Mouse (Mus musculus) midbrain, embryonic 14.5 days (tissue): ENCODE measurements around the gene Krtap31-1. TPM values are rescaled to one million over a fixed set of nuclear protein-coding genes. Genes with fewer than 3 reads are reported as not detected.
"Not testable (repeated sequence)": the region's sequence is repeated elsewhere in the genome, so short reads cannot be mapped to it uniquely, and the experiment has no call there.

ENCODE experiments used
- ATAC-seq: fragments of 200-750 bp; cut with Nextera tagmentation; 2 replicates; pipeline ENCODE4 v1.8.0; 2017; ENCODE audit warnings: moderate number of reproducible peaks, moderate library complexity; ENCODE audit not compliant: low FRiP score, low TSS enrichment
- DNase-seq: peaks from one replicate; pipeline ENCODE4 v3.0.0-alpha.2; 2015
- H3K27ac ChIP-seq: fragments of 300-500 bp; sonication (generic); replicated peaks from 2 replicates; pipeline ENCODE4 v1.5.1; 2014; ENCODE audit warnings: mild to moderate bottlenecking, low read depth, low read length, moderate library complexity
- H3K27me3 ChIP-seq: fragments of 300-500 bp; sonication (generic); 2 replicates; pipeline ENCODE4 v1.6.1; 2014; ENCODE audit warnings: low read length, control low read depth, mixed read lengths; ENCODE audit not compliant: control insufficient read depth, insufficient read depth
- H3K36me3 ChIP-seq: fragments of 300-500 bp; sonication (generic); 2 replicates; pipeline ENCODE4 v1.6.1; 2014; ENCODE audit warnings: low read length, control low read depth; ENCODE audit not compliant: control insufficient read depth, insufficient read depth
- H3K4me1 ChIP-seq: fragments of 300-500 bp; sonication (generic); 2 replicates; pipeline ENCODE4 v1.6.1; 2014; ENCODE audit warnings: mild to moderate bottlenecking, antibody characterized with exemption, low read length, control low read depth; ENCODE audit not compliant: control insufficient read depth, insufficient read depth
- H3K4me2 ChIP-seq: fragments of 300-500 bp; sonication (generic); 2 replicates; pipeline ENCODE4 v1.6.1; 2014; ENCODE audit warnings: mild to moderate bottlenecking, low read length, moderate library complexity
- H3K4me3 ChIP-seq: fragments of 300-500 bp; sonication (generic); replicated peaks from 2 replicates; pipeline ENCODE4 v1.5.1; 2014; ENCODE audit warnings: low read depth, low read length
- H3K9ac ChIP-seq: fragments of 300-500 bp; sonication (generic); replicated peaks from 2 replicates; pipeline ENCODE4 v1.6.1; 2014; ENCODE audit warnings: mild to moderate bottlenecking, low read length, moderate library complexity
- H3K9me3 ChIP-seq: fragments of 300-500 bp; sonication (generic); 2 replicates; pipeline ENCODE4 v1.6.1; 2016; ENCODE audit warnings: low read length, control low read depth, mixed read lengths; ENCODE audit not compliant: control insufficient read depth
- WGBS: fragments of 180-500 bp; shearing (Covaris S2); extraction: QIAGEN DNeasy Blood & Tissue Kit; methylation state at CpG from one replicate; pipeline ENCODE4 v1.1.7; 2014; 5-methylcytosine and 5-hydroxymethylcytosine counted together
- polyA plus RNA-seq: library from polyadenylated mRNA; unstranded; fragments of >200 nt; fragmentation: Nextera tagmentation; extraction: Ambion mirVana; gene quantifications from 2 replicates; pipeline ENCODE4 v1.2.1, GENCODE M21; 2014

The Krtap31-1 gene
- not detected in 2 replicates for polyA plus RNA-seq

GRCm38 (mm10) chr11:99907620-99908019 is at the start of gene Krtap31-1:
Gene Krtap31-1 (plus strand): TSS chr11:99907920.
- no peak for DNase-seq
- no peak within 1 kb of the TSS for H3K4me3 ChIP-seq
- no peaks in the 10 kb centered on the region for H3K9me3 ChIP-seq
- no peak for ATAC-seq
- 82% methylated on average over 2 of the region's 2 CpGs for whole genome bisulfite sequencing
- H3K36me3 ChIP-seq = no peaks in the 10 kb centered on the region
- H3K4me2 ChIP-seq = no peak within 1 kb of the TSS
- H3K27ac ChIP-seq = no peak within 1 kb of the TSS
- no peak within 1 kb of the TSS for H3K9ac ChIP-seq
- no peaks in the 10 kb centered on the region for H3K4me1 ChIP-seq
- H3K27me3 ChIP-seq = no peaks in the 10 kb centered on the region

GRCm38 (mm10) chr11:99858761-99859160 is 49.0 kb upstream of the Krtap31-1 start:
- H3K36me3 ChIP-seq = no peaks in the 10 kb centered on the region
- H3K4me3 ChIP-seq = no peak overlapping the region
- H3K4me1 ChIP-seq = no peaks in the 10 kb centered on the region
- H3K27me3 ChIP-seq = no peaks in the 10 kb centered on the region
- H3K27ac ChIP-seq = no peak overlapping the region
- ATAC-seq = no peak
- H3K9ac ChIP-seq = no peak overlapping the region
- no peaks in the 10 kb centered on the region for H3K9me3 ChIP-seq
- WGBS = 74% methylated on average over 2 of the region's 2 CpGs
- DNase-seq = no peak
- H3K4me2 ChIP-seq = no peak overlapping the region

GRCm38 (mm10) chr11:99864176-99864575 is 43.5 kb upstream of the Krtap31-1 start, which contains the start of gene Gm11559:
Gene Gm11559 (plus strand): TSS chr11:99864476.
- ATAC-seq, H3K36me3 ChIP-seq, DNase-seq, H3K27me3 ChIP-seq, H3K4me1 ChIP-seq, H3K27ac ChIP-seq, H3K9me3 ChIP-seq, H3K4me3 ChIP-seq, H3K9ac ChIP-seq, H3K4me2 ChIP-seq: not testable (repeated sequence)
- 75% methylated on average over 1 of the region's 1 CpGs for WGBS

GRCm38 (mm10) chr11:99873089-99873488 is 34.6 kb upstream of the Krtap31-1 start, which contains the start of gene Krtap9-1:
Gene Krtap9-1 (plus strand): TSS chr11:99873389.
- H3K36me3 ChIP-seq, H3K4me1 ChIP-seq, H3K9me3 ChIP-seq, H3K9ac ChIP-seq, H3K4me2 ChIP-seq, ATAC-seq, H3K27me3 ChIP-seq, H3K4me3 ChIP-seq, DNase-seq, H3K27ac ChIP-seq: not testable (repeated sequence)
- WGBS = 89% methylated on average over 1 of the region's 1 CpGs

- not testable (repeated sequence) for H3K4me3 ChIP-seq, DNase-seq, H3K9me3 ChIP-seq, H3K4me1 ChIP-seq, H3K36me3 ChIP-seq, H3K27me3 ChIP-seq, H3K4me2 ChIP-seq, H3K9ac ChIP-seq, H3K27ac ChIP-seq, ATAC-seq
- 47% methylated on average over 1 of the region's 1 CpGs for WGBS
Observed at GRCm38 (mm10) chr11:99878887-99879286, 28.8 kb upstream of the Krtap31-1 start, which contains the start of gene Gm11567. Gene Gm11567 (plus strand): TSS chr11:99879187.

GRCm38 (mm10) chr11:99914451-99914850 is 6.7 kb downstream of the Krtap31-1 start, which contains the start of gene Gm11565:
Gene Gm11565 (plus strand): TSS chr11:99914751.
- Histone ChIP-seq H3K4me2 (no peak within 1 kb of the TSS), H3K4me1 (no peaks in the 10 kb centered on the region), H3K9me3 (0 out of 2 replicates have a peak, but pooled peaks cover 5% of the 10 kb centered on the region), H3K36me3 (no peaks in the 10 kb centered on the region), H3K27me3 (no peaks in the 10 kb centered on the region), H3K9ac (no peak within 1 kb of the TSS), H3K27ac (no peak within 1 kb of the TSS), H3K4me3 (no peak within 1 kb of the TSS)
- 93% methylated on average over 3 of the region's 3 CpGs for WGBS
- ATAC-seq (no peak), DNase-seq (no peak)

- ATAC-seq (no peak), DNase-seq (no peak)
- Histone ChIP-seq H3K27me3 (no peaks in the 10 kb centered on the region), H3K27ac (no peak within 1 kb of the TSS), H3K36me3 (no peaks in the 10 kb centered on the region), H3K9me3 (no peaks in the 10 kb centered on the region), H3K9ac (no peak within 1 kb of the TSS), H3K4me2 (no peak within 1 kb of the TSS), H3K4me1 (no peaks in the 10 kb centered on the region), H3K4me3 (no peak within 1 kb of the TSS)
- WGBS = 96% methylated on average over 1 of the region's 1 CpGs
Observed at GRCm38 (mm10) chr11:99935991-99936390, 28.3 kb downstream of the Krtap31-1 start, which contains the start of gene Krtap31-2. Gene Krtap31-2 (plus strand): TSS chr11:99936291.

- Histone ChIP-seq H3K9ac (no peak overlapping the region), H3K27me3 (no peaks in the 10 kb centered on the region), H3K4me2 (no peak overlapping the region), H3K36me3 (no peaks in the 10 kb centered on the region), H3K4me1 (no peaks in the 10 kb centered on the region), H3K4me3 (no peak overlapping the region), H3K27ac (no peak overlapping the region), H3K9me3 (no peaks in the 10 kb centered on the region)
- no peak for ATAC-seq
- DNase-seq = no peak
- WGBS = 87% methylated on average over 9 of the region's 9 CpGs
Observed at GRCm38 (mm10) chr11:99937751-99938264, 30.1 kb downstream of the Krtap31-1 start.

- ATAC-seq (no peak), DNase-seq (no peak)
- no peaks in the 10 kb centered on the region for H3K9me3 ChIP-seq
- no peaks in the 10 kb centered on the region for H3K36me3 ChIP-seq
- H3K4me1 ChIP-seq = no peaks in the 10 kb centered on the region
- H3K27ac ChIP-seq = no peak within 1 kb of the TSS
- H3K4me3 ChIP-seq = no peak within 1 kb of the TSS
- WGBS = 93% methylated on average over 2 of the region's 2 CpGs
- no peaks in the 10 kb centered on the region for H3K27me3 ChIP-seq
- H3K9ac ChIP-seq = no peak within 1 kb of the TSS
- H3K4me2 ChIP-seq = no peak within 1 kb of the TSS
Observed at GRCm38 (mm10) chr11:99948175-99948574, 40.5 kb downstream of the Krtap31-1 start, which contains the start of gene Krtap9-5. Gene Krtap9-5 (plus strand): TSS chr11:99948475.
